Mouse (Mus musculus): ENCODE data around the gene Thap7.

GRCm38 (mm10) chr16:17536584-17536983, 5.6 kb upstream of the Thap7 start:
- TF ChIP-seq CTCF (IDR thresholded peaks at IDR 0.05; ENCODE audit: low read depth): no peak
- TF ChIP-seq EP300 (IDR thresholded peaks at IDR 0.05; ENCODE audit: low read depth): no peak
